Mouse (Mus musculus) right cerebral cortex, postnatal 4 days (tissue): ENCODE data around the gene Coq6.
"Not testable (repeated sequence)": the region's sequence is repeated elsewhere in the genome, so short reads cannot be mapped to it uniquely, and the experiment has no call there.

Source experiments
- DNase-seq: peaks from one replicate; pipeline ENCODE4 v3.0.0-alpha.2; 2022

The Coq6 gene

GRCm38 (mm10) chr12:84361555-84362489 lies at the start of gene Coq6, which contains the start of gene Fam161b:
Coq6 (plus strand) TSS chr12:84361657.
Fam161b (minus strand) TSS chr12:84361833.
- DNase-seq = peak; percentile 94

GRCm38 (mm10) chr12:84316006-84316405 lies 45.5 kb upstream of the Coq6 start:
- no peak for DNase-seq

GRCm38 (mm10) chr12:84316721-84317621 lies 44.5 kb upstream of the Coq6 start, which contains the start of gene Zfp410:
Zfp410 (plus strand) TSS chr12:84316852.
- peak; percentile 77 for DNase-seq

- no peak for DNase-seq
These were observed 34.3 kb upstream of the Coq6 start for GRCm38 (mm10) chr12:84327111-84327512.

- DNase-seq = no peak
These were observed 24.4 kb upstream of the Coq6 start for GRCm38 (mm10) chr12:84336963-84337625.

- no peak for DNase-seq
These were observed 14.3 kb upstream of the Coq6 start for GRCm38 (mm10) chr12:84347192-84347591.

- not testable (repeated sequence) for DNase-seq
These were observed 2.8 kb upstream of the Coq6 start for GRCm38 (mm10) chr12:84358699-84359098.

- no peak for DNase-seq
These were observed 1.4 kb downstream of the Coq6 start for GRCm38 (mm10) chr12:84362872-84363271.

- DNase-seq = no peak
These were observed 2.8 kb downstream of the Coq6 start for GRCm38 (mm10) chr12:84364291-84364690.

GRCm38 (mm10) chr12:84365137-84365536 lies 3.7 kb downstream of the Coq6 start:
- no peak for DNase-seq

GRCm38 (mm10) chr12:84366971-84367370 lies 5.5 kb downstream of the Coq6 start:
- DNase-seq = no peak

- DNase-seq = no peak
These were observed 10.2 kb downstream of the Coq6 start for GRCm38 (mm10) chr12:84371647-84372046.

- DNase-seq = no peak
These were observed 12.5 kb downstream of the Coq6 start for GRCm38 (mm10) chr12:84373831-84374481.

- DNase-seq = no peak
These were observed 20.9 kb downstream of the Coq6 start for GRCm38 (mm10) chr12:84382369-84382768.

GRCm38 (mm10) chr12:84384644-84385081 lies 23.2 kb downstream of the Coq6 start:
- DNase-seq = peak; percentile 22

- no peak for DNase-seq
These were observed 24.0 kb downstream of the Coq6 start for GRCm38 (mm10) chr12:84385408-84385807.

- DNase-seq = no peak
These were observed 26.6 kb downstream of the Coq6 start for GRCm38 (mm10) chr12:84388097-84388496.

- DNase-seq = no peak
These were observed 27.4 kb downstream of the Coq6 start for GRCm38 (mm10) chr12:84388774-84389400.

GRCm38 (mm10) chr12:84390336-84390735 lies 28.9 kb downstream of the Coq6 start:
- no peak for DNase-seq

GRCm38 (mm10) chr12:84392681-84393080 lies 31.2 kb downstream of the Coq6 start:
- no peak for DNase-seq

GRCm38 (mm10) chr12:84393847-84394246 lies 32.4 kb downstream of the Coq6 start:
- DNase-seq = no peak
